Comparison of ENCODE assay signal across 8 mouse cellular contexts in genomic region chr3:129223964-129224805, GRCm38 (mm10). TPM values are rescaled to one million over a fixed set of nuclear protein-coding genes. Genes with fewer than 3 reads are reported as not detected.
DNase-seq lines count a peak whose midpoint lies in the region; ATAC-seq lines count a peak whose summit lies in the region.

No protein-coding gene starts in this region.

- no peak for ATAC-seq in forebrain, embryonic 14.5 days
- no peak for ATAC-seq in midbrain, embryonic 12.5 days (ENCODE audit: low FRiP score, low read depth)
- no peak for ATAC-seq in midbrain, embryonic 15.5 days (replicated peaks)
- no peak for ATAC-seq in kidney, embryonic 16.5 days (ENCODE audit: low FRiP score, low TSS enrichment)
- ATAC-seq in stomach, embryonic 16.5 days (ENCODE audit: insufficient read depth, low FRiP score), result no peak

- peaks cover 38% of the 10 kb centered on the region for H3K4me1 ChIP-seq in forebrain, embryonic 10.5 days
- no peaks in the 10 kb centered on the region for H3K4me1 ChIP-seq in forebrain, embryonic 14.5 days (ENCODE audit: control insufficient read depth, insufficient read depth, low read length)
- H3K4me1 ChIP-seq in midbrain, embryonic 12.5 days, result 0 out of 2 replicates have a peak, but pooled peaks cover 2% of the 10 kb centered on the region
- no peaks in the 10 kb centered on the region for H3K4me1 ChIP-seq in midbrain, embryonic 15.5 days
- peaks cover 8% of the 10 kb centered on the region; the same call in 1 of the 2 replicates for H3K4me1 ChIP-seq in kidney, embryonic 16.5 days (ENCODE audit: insufficient read depth, low read length)
- H3K4me1 ChIP-seq in stomach, embryonic 16.5 days (ENCODE audit: control insufficient read depth, insufficient read depth, low read length), result peaks cover 8% of the 10 kb centered on the region

- no peak overlapping the region for H3K9ac ChIP-seq in forebrain, embryonic 14.5 days (ENCODE audit: low read length)
- H3K9ac ChIP-seq in midbrain, embryonic 12.5 days (replicated peaks), result no peak overlapping the region
- H3K9ac ChIP-seq in midbrain, embryonic 15.5 days, result no peak overlapping the region
- peak overlapping the region; percentile 49 for H3K9ac ChIP-seq in kidney, embryonic 16.5 days (replicated peaks; ENCODE audit: low read length)
- peak overlapping the region; percentile 52 for H3K9ac ChIP-seq in stomach, embryonic 16.5 days (ENCODE audit: low read length)

- DNase-seq in forebrain, embryonic 10.5 days (ENCODE audit: extremely low spot score, low spot score), result peak; percentile 44
- DNase-seq in forebrain, embryonic 14.5 days (ENCODE audit: low spot score), result no peak
- DNase-seq in thymus, postnatal 36 days, result no peak
- no peak for DNase-seq in urinary bladder, adult 18-20 months (ENCODE audit: low spot score in 2 of 2)

- WGBS in forebrain, embryonic 10.5 days, result 1% methylated on average over 26 of the region's 26 CpGs
- 2% methylated on average over 26 of the region's 26 CpGs for WGBS in forebrain, embryonic 14.5 days
- WGBS in midbrain, embryonic 12.5 days, result under 1% methylated on average over 26 of the region's 26 CpGs
- WGBS in midbrain, embryonic 15.5 days, result under 1% methylated on average over 26 of the region's 26 CpGs
- WGBS in kidney, embryonic 16.5 days, result 2% methylated on average over 26 of the region's 26 CpGs
- WGBS in stomach, embryonic 16.5 days, result 2% methylated on average over 26 of the region's 26 CpGs

- no peak overlapping the region for H3K4me2 ChIP-seq in forebrain, embryonic 14.5 days (ENCODE audit: low read length)
- H3K4me2 ChIP-seq in midbrain, embryonic 12.5 days (replicated peaks), result peak overlapping the region; percentile 8; the same call in 1 of the 2 replicates
- H3K4me2 ChIP-seq in midbrain, embryonic 15.5 days, result no peak overlapping the region
- peak overlapping the region; percentile 22 for H3K4me2 ChIP-seq in kidney, embryonic 16.5 days (replicated peaks; ENCODE audit: low read depth, low read length)
- H3K4me2 ChIP-seq in stomach, embryonic 16.5 days (ENCODE audit: low read depth, low read length), result peak overlapping the region; percentile 50

- no peak overlapping the region for H3K27ac ChIP-seq in forebrain, embryonic 10.5 days
- H3K27ac ChIP-seq in forebrain, embryonic 14.5 days (ENCODE audit: low read depth, low read length), result no peak overlapping the region
- H3K27ac ChIP-seq in midbrain, embryonic 12.5 days (replicated peaks), result no peak overlapping the region
- H3K27ac ChIP-seq in midbrain, embryonic 15.5 days, result no peak overlapping the region
- H3K27ac ChIP-seq in kidney, embryonic 16.5 days (ENCODE audit: low read length), result peak overlapping the region; percentile 41
- no peak overlapping the region for H3K27ac ChIP-seq in stomach, embryonic 16.5 days (ENCODE audit: low read length)

- peaks cover 100% of the 10 kb centered on the region for H3K27me3 ChIP-seq in forebrain, embryonic 10.5 days (ENCODE audit: poor library complexity, severe bottlenecking)
- H3K27me3 ChIP-seq in forebrain, embryonic 14.5 days (replicated peaks; ENCODE audit: control insufficient read depth, insufficient read depth, low read length), result peaks cover 81% of the 10 kb centered on the region
- peaks cover 90% of the 10 kb centered on the region for H3K27me3 ChIP-seq in midbrain, embryonic 12.5 days
- peaks cover 83% of the 10 kb centered on the region for H3K27me3 ChIP-seq in midbrain, embryonic 15.5 days (replicated peaks)
- peaks cover 91% of the 10 kb centered on the region for H3K27me3 ChIP-seq in kidney, embryonic 16.5 days (ENCODE audit: insufficient read depth, low read length)
- H3K27me3 ChIP-seq in stomach, embryonic 16.5 days (ENCODE audit: control insufficient read depth, insufficient read depth, low read length), result peaks cover 42% of the 10 kb centered on the region

- no peak overlapping the region for H3K4me3 ChIP-seq in forebrain, embryonic 10.5 days
- H3K4me3 ChIP-seq in forebrain, embryonic 14.5 days (ENCODE audit: low read depth, low read length), result no peak overlapping the region
- no peak overlapping the region for H3K4me3 ChIP-seq in midbrain, embryonic 12.5 days
- no peak overlapping the region for H3K4me3 ChIP-seq in midbrain, embryonic 15.5 days
- H3K4me3 ChIP-seq in kidney, embryonic 16.5 days (ENCODE audit: low read length), result peak overlapping the region; percentile 35
- peak overlapping the region; percentile 35 for H3K4me3 ChIP-seq in stomach, embryonic 16.5 days (replicated peaks; ENCODE audit: low read length)

- no peaks in the 10 kb centered on the region for H3K9me3 ChIP-seq in forebrain, embryonic 10.5 days
- H3K9me3 ChIP-seq in forebrain, embryonic 14.5 days (replicated peaks; ENCODE audit: control insufficient read depth, low read length), result no peaks in the 10 kb centered on the region
- H3K9me3 ChIP-seq in midbrain, embryonic 12.5 days, result no peaks in the 10 kb centered on the region
- no peaks in the 10 kb centered on the region for H3K9me3 ChIP-seq in midbrain, embryonic 15.5 days
- H3K9me3 ChIP-seq in kidney, embryonic 16.5 days (ENCODE audit: low read length), result no peaks in the 10 kb centered on the region
- no peaks in the 10 kb centered on the region for H3K9me3 ChIP-seq in stomach, embryonic 16.5 days (replicated peaks; ENCODE audit: control insufficient read depth, low read length)

- no peaks in the 10 kb centered on the region for H3K36me3 ChIP-seq in forebrain, embryonic 10.5 days (replicated peaks)
- H3K36me3 ChIP-seq in forebrain, embryonic 14.5 days (ENCODE audit: control insufficient read depth, insufficient read depth, low read length), result no peaks in the 10 kb centered on the region
- no peaks in the 10 kb centered on the region for H3K36me3 ChIP-seq in midbrain, embryonic 12.5 days
- H3K36me3 ChIP-seq in midbrain, embryonic 15.5 days (replicated peaks), result no peaks in the 10 kb centered on the region
- H3K36me3 ChIP-seq in kidney, embryonic 16.5 days (ENCODE audit: insufficient read depth, low read length), result no peaks in the 10 kb centered on the region
- no peaks in the 10 kb centered on the region for H3K36me3 ChIP-seq in stomach, embryonic 16.5 days (ENCODE audit: control insufficient read depth, insufficient read depth, low read length)

RNA-seq across cellular contexts. Expression of gene Pitx2, which starts 24.5 kb away (rescaled TPM):
- polyA plus RNA-seq in forebrain, embryonic 10.5 days (2016; fragmentation: Nextera tagmentation; extraction: Ambion mirVana), result 11.1 and 15.3 TPM in 2 replicates
- 9.3 and 13.7 TPM in 2 replicates for polyA plus RNA-seq in forebrain, embryonic 14.5 days (2014; fragmentation: Nextera tagmentation; extraction: Ambion mirVana)
- polyA plus RNA-seq in midbrain, embryonic 12.5 days (2016; fragmentation: Nextera tagmentation; extraction: Ambion mirVana), result 65.6 and 78.1 TPM in 2 replicates
- 41.0 and 60.5 TPM in 2 replicates for polyA plus RNA-seq in midbrain, embryonic 15.5 days (2015; fragmentation: Nextera tagmentation; extraction: Ambion mirVana)
- 7.2 and 10.3 TPM in 2 replicates for polyA plus RNA-seq in kidney, embryonic 16.5 days (2015; fragmentation: Nextera tagmentation; extraction: Ambion mirVana)
- 19.0 and 22.1 TPM in 2 replicates for polyA plus RNA-seq in stomach, embryonic 16.5 days (2015; fragmentation: Nextera tagmentation; extraction: Ambion mirVana)

Comparison
In these comparisons a context has a peak if more than half of its experiments do, and no peak if none do; other contexts are left out.
1. H3K4me2 ChIP-seq: peak in midbrain, embryonic 12.5 days (single experiment), kidney, embryonic 16.5 days (single experiment) and stomach, embryonic 16.5 days (single experiment); none in forebrain, embryonic 14.5 days (single experiment) and midbrain, embryonic 15.5 days (single experiment).
2. H3K4me3 ChIP-seq: peak in kidney, embryonic 16.5 days (single experiment) and stomach, embryonic 16.5 days (single experiment); none in forebrain, embryonic 10.5 days (single experiment), forebrain, embryonic 14.5 days (single experiment), midbrain, embryonic 12.5 days (single experiment) and midbrain, embryonic 15.5 days (single experiment).
3. H3K9ac ChIP-seq: peak in kidney, embryonic 16.5 days (single experiment) and stomach, embryonic 16.5 days (single experiment); none in forebrain, embryonic 14.5 days (single experiment), midbrain, embryonic 12.5 days (single experiment) and midbrain, embryonic 15.5 days (single experiment).